Comparison of ENCODE assay signal across 21 mouse cellular contexts in genomic region chr2:92603591-92603990, GRCm38 (mm10). TPM values are rescaled to one million over a fixed set of nuclear protein-coding genes. Genes with fewer than 3 reads are reported as not detected.
DNase-seq lines count a peak whose midpoint lies in the region; ATAC-seq and TF ChIP-seq lines count a peak whose summit lies in the region.
"Had no signal": no experiment of that assay in that cellular context is flagged by ENCODE, and none has a peak within 500 bp of the region (broad histone marks: within the 10 kb centered on the region; RNA-seq: fewer than 3 reads in every experiment).

No protein-coding gene starts in this region.

- no peaks in the 10 kb centered on the region for H3K27me3 ChIP-seq in forebrain, embryonic 14.5 days (replicated peaks; ENCODE audit: control insufficient read depth, insufficient read depth, low read length)
- peaks cover 51% of the 10 kb centered on the region for H3K27me3 ChIP-seq in forebrain, embryonic 10.5 days (ENCODE audit: poor library complexity, severe bottlenecking)

- intact Hi-C loops in left cerebral cortex, adult 2 months (cut with DNase I), result no loop called here
- intact Hi-C loops in left cerebral cortex, postnatal 10 days (cut with DNase I), result no loop called here

- no peak for ATAC-seq in forebrain, embryonic 14.5 days

- 80% methylated on average over 5 of the region's 5 CpGs for WGBS in forebrain, embryonic 14.5 days
- 86% methylated on average over 5 of the region's 5 CpGs for WGBS in forebrain, embryonic 10.5 days

- H3K4me2 ChIP-seq in forebrain, embryonic 14.5 days (ENCODE audit: low read length), result 0 out of 2 replicates have a peak overlapping the region, but pooled peaks have one; percentile 12
- H3K4me2 ChIP-seq: embryonic facial prominence, embryonic 13.5 days had no signal

- H3K4me3 ChIP-seq in forebrain, embryonic 14.5 days (ENCODE audit: low read depth, low read length), result no peak overlapping the region
- H3K4me3 ChIP-seq in forebrain, embryonic 10.5 days, result no peak overlapping the region
- H3K4me3 ChIP-seq in left cerebral cortex, adult 2 months, result peak overlapping the region; percentile 78
- H3K4me3 ChIP-seq in cortical plate, adult 2 months (ENCODE audit: insufficient read depth, low read length), result peak overlapping the region; percentile 91; the same call in 1 of the 2 replicates
- H3K4me3 ChIP-seq: embryonic facial prominence, embryonic 13.5 days; heart, adult 2 months had no signal

- no peak for TF ChIP-seq POLR2A in cortical plate, adult 2 months (IDR thresholded peaks at IDR 0.05; ENCODE audit: extremely low read depth, insufficient read depth, low read length)

- peaks cover 23% of the 10 kb centered on the region; the same call in 1 of the 2 replicates for H3K4me1 ChIP-seq in forebrain, embryonic 14.5 days (ENCODE audit: control insufficient read depth, insufficient read depth, low read length)
- H3K4me1 ChIP-seq in forebrain, embryonic 10.5 days, result peaks cover 67% of the 10 kb centered on the region
- peaks cover 10% of the 10 kb centered on the region for H3K4me1 ChIP-seq in cortical plate, adult 2 months (ENCODE audit: control insufficient read depth, insufficient read depth, low read length)

- no peak for TF ChIP-seq CTCF in left cerebral cortex, adult 2 months (IDR thresholded peaks at IDR 0.05)
- no peak for TF ChIP-seq CTCF in cortical plate, adult 2 months (IDR thresholded peaks at IDR 0.05; ENCODE audit: extremely low read depth, insufficient read depth, low read length)

- no peak overlapping the region for H3K9ac ChIP-seq in forebrain, embryonic 14.5 days (ENCODE audit: low read length)
- H3K9ac ChIP-seq: embryonic facial prominence, embryonic 13.5 days had no signal

- no peaks in the 10 kb centered on the region for H3K36me3 ChIP-seq in forebrain, embryonic 14.5 days (ENCODE audit: control insufficient read depth, insufficient read depth, low read length)
- H3K36me3 ChIP-seq in forebrain, embryonic 10.5 days (replicated peaks), result no peaks in the 10 kb centered on the region
- H3K36me3 ChIP-seq: embryonic facial prominence, embryonic 13.5 days had no signal

- no peak overlapping the region for H3K27ac ChIP-seq in forebrain, embryonic 14.5 days (ENCODE audit: low read depth, low read length)
- no peak overlapping the region for H3K27ac ChIP-seq in forebrain, embryonic 10.5 days
- peak overlapping the region; percentile 94 for H3K27ac ChIP-seq in left cerebral cortex, adult 2 months
- H3K27ac ChIP-seq in cortical plate, adult 2 months (ENCODE audit: insufficient read depth, low read length), result no peak overlapping the region
- H3K27ac ChIP-seq: embryonic facial prominence, embryonic 13.5 days; heart, adult 2 months; macrophage had no signal

- DNase-seq in forebrain, embryonic 14.5 days (ENCODE audit: low spot score), result no peak
- no peak for DNase-seq in forebrain, embryonic 10.5 days (ENCODE audit: extremely low spot score, low spot score)
- DNase-seq in left cerebral cortex, adult 2 months (ENCODE audit: extremely low spot score in 1 of 2, low spot score in 2 of 2), result no peak
- no peak for DNase-seq in left cerebral cortex, postnatal 10 days (ENCODE audit: extremely low spot score in 1 of 2, low spot score in 2 of 2)
- peak; percentile 35 to 53 for DNase-seq in kidney, postnatal 36 days
- DNase-seq in gastrocnemius, postnatal 25 days, result no peak
- DNase-seq in right cerebral cortex, postnatal 36 days (ENCODE audit: low spot score in 2 of 2), result no peak
- DNase-seq: adrenal gland, adult 8-10 months; cerebellum, adult 2 months; gastrocnemius, postnatal 10 days; heart, adult 2 months; layer of hippocampus, postnatal 36 days; left cerebral cortex, postnatal 4 days; lung, adult 18-20 months; right cerebral cortex, adult 18-20 months; spleen, adult 18-20 months; thymus, adult 18-20 months had no signal

- H3K9me3 ChIP-seq in forebrain, embryonic 14.5 days (replicated peaks; ENCODE audit: control insufficient read depth, low read length), result no peaks in the 10 kb centered on the region
- H3K9me3 ChIP-seq in forebrain, embryonic 10.5 days, result no peaks in the 10 kb centered on the region
- H3K9me3 ChIP-seq: embryonic facial prominence, embryonic 13.5 days had no signal

RNA-seq across cellular contexts. Expression of gene Chst1, which starts 4.1 kb away (rescaled TPM):
- 18.9 and 19.9 TPM in 2 replicates for polyA plus RNA-seq in forebrain, embryonic 14.5 days (2014; fragmentation: Nextera tagmentation; extraction: Ambion mirVana)
- polyA plus RNA-seq in forebrain, embryonic 10.5 days (2016; fragmentation: Nextera tagmentation; extraction: Ambion mirVana), result 5.5 and 5.7 TPM in 2 replicates
- total RNA-seq in left cerebral cortex, adult 2 months (2021), result 100 to 1,000 TPM; 265 to 266 TPM
- total RNA-seq in left cerebral cortex, postnatal 10 days (2021), result 100 to 1,000 TPM; 154 to 161 TPM
- polyA plus RNA-seq in cortical plate, adult 2 months (2012; rRNA removed), result 235 and 243 TPM in 2 replicates
- total RNA-seq in gastrocnemius, postnatal 25 days (2021), result 1 to 10 TPM; 1.4 to 3.8 TPM
- total RNA-seq: CH12.LX had no signal
- polyA plus RNA-seq: macrophage had no signal

Comparison
In these comparisons a context has a peak if more than half of its experiments do, and no peak if none do; other contexts are left out.
1. DNase-seq: peak in kidney, postnatal 36 days (2 of 2); none in forebrain, embryonic 14.5 days (single experiment), forebrain, embryonic 10.5 days (single experiment), left cerebral cortex, adult 2 months (0 of 2), left cerebral cortex, postnatal 10 days (0 of 2), gastrocnemius, postnatal 25 days (single experiment) and right cerebral cortex, postnatal 36 days (0 of 2).
2. H3K4me3 ChIP-seq: peak in left cerebral cortex, adult 2 months (single experiment) and cortical plate, adult 2 months (single experiment); none in forebrain, embryonic 14.5 days (single experiment) and forebrain, embryonic 10.5 days (single experiment).
3. RNA of gene Chst1, which starts 4.1 kb away (total RNA-seq): 265 to 266 TPM in left cerebral cortex, adult 2 months and 154 to 161 TPM in left cerebral cortex, postnatal 10 days; 1.4 to 3.8 TPM in gastrocnemius, postnatal 25 days; every median in the first group is over 10 times any median in the second.